Mouse (Mus musculus) left cerebral cortex, adult 9 months (tissue): ENCODE measurements around the gene Olr1.
"Not testable (repeated sequence)": the region's sequence is repeated elsewhere in the genome, so short reads cannot be mapped to it uniquely, and the experiment has no call there.

Source experiments
- DNase-seq, 2 experiments: peaks; one replicate each; pipeline ENCODE4 v3.0.0; 2022; ENCODE audit warnings: low spot score in 2 of 2

Gene Olr1

DNA sequence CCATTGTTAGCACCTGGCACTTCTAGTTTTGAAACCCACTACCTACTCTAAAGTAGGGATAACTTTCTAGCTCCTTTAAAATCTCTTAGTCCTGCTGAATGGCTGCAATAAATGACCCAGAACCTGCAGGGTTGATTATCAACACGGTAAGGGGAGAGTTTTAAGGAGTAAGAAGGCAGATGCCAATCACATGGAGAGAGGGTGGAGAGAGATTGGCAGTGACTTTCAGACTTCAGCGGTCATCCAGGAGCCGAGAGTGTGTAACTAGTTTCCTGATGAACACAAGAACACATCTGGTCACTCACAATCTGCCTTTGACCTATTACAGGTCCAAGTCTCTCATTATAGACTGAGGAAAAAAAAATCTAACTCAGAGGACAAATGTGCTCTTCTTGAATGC lies 5.4 kb upstream of the Olr1 start, which contains the start of gene Tmem52b:
TSS of gene Tmem52b (plus strand) at position 189 of the 400 bp plus-strand sequence.
- no peak for DNase-seq

DNA sequence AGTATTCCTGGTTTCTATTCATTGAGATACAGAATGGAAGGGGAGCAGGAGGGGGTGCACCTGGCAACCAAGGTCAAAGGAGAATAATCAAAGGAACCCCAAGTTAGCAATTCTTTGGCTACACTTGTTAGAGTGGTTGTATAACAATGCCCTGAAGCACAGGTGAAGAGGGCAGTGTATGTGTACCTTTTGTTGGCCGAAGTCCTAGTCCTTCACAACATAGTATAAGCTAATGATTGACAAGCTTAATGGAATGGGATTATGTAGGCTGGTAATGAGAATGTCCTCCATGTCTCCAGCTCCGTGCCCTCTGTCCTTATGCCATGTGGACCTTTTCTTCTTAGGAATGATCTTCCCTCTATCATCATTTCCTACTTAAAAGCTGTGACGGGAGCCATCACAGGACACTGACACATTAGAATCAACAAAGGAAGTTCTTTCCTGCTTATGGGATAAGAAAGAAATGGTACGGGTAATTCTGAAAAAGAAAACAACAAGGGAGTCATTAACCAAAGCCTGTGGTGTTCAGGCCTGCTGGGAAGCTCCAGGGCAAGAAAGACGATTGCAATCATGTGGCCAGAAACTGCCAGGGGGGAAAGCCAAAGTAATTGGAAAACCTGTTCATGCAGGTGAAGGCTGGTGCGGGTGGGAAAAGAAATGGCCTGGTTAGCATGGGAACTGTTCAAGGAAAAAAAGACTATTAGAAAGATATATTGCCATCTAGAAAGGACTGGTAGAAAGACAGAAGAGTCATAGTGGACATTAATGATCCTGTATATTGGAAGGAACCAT lies 3.4 kb upstream of the Olr1 start:
- DNase-seq: no peak

DNA sequence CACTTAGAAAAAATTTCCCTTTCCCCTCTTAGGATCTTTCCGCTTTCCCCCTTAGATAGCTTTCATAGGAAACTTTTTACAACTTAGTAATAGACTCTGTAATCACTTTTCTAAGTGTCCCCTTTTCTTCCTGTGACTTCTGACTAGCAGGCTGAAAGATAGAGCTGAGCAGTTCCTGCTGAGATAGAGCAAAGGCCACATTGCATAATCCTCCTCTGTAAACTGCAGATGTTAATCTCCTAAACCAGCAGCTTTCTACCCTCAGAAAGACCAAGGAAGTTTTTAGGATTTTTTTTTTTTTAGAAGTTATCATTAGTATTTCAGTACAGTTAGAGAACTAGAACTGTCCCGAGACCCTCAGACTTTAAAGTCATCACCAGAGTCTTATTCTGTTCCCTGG lies 3.5 kb downstream of the Olr1 start:
- DNase-seq: no peak

- DNase-seq: not testable (repeated sequence)
Observed at GRCm38 (mm10) chr6:129499516-129499915, 7.4 kb downstream of the Olr1 start.

- DNase-seq: no peak
Observed at GRCm38 (mm10) chr6:129497345-129498218, 9.4 kb downstream of the Olr1 start.

DNA sequence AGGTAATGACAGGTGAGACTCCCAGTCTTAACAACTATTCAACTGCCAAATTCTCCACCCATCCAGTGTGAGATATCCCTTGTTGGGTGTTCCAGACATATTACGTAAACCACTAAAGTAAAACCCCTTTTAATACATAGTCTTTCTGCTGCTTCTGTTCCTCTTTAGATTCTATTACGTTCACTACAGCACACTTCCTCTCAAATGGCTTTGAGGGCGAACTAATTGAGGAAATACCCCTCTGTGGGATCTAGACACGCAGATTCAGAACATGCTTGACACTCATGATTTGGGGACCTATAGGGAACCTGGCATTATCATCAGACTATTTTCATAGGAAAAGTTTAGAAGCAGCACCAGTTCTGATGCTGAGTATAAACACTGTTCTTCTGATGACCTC lies 12.0 kb downstream of the Olr1 start:
- DNase-seq: no peak

DNA sequence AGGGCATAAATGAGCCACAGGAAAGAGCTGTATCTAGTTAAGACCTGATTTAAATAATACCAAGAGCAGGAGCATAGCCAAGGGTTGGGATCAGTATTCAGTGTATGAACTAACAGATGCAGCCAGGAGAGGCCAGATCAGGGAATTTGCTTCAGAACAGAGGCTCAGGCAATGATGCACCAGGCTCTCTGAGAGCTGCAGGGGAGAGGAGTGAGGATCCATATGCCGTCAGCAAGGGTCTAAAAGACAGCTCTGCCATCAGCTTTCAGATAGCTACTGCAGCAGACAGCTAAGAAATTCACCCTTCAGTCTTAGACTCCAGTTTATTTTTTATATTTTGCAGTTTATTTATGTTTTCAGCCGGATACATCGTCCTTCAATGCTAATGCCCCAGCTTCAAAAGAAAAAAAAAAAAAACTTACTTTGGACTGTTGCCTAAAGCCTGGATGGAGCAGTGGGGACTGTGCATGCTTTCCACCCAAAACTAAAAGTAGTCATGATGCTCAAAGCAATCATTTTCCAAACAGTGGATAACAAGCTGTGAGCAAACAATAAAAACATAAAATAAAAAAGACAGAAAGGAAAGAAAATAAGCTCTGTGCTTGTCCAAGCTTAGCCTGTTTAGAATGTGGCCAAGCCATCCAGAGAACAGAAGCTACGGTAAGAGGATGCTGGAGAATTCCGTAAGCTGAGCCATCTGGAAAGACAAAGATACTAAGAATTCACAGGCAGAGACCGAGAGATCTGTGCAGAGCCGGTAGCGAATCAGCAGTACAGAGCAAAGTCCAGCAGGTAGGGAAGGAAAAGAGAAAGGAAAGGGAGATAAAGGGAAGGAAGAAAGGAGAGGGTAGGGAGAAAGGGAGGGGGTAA lies 26.6 kb downstream of the Olr1 start:
- DNase-seq: no peak

DNA sequence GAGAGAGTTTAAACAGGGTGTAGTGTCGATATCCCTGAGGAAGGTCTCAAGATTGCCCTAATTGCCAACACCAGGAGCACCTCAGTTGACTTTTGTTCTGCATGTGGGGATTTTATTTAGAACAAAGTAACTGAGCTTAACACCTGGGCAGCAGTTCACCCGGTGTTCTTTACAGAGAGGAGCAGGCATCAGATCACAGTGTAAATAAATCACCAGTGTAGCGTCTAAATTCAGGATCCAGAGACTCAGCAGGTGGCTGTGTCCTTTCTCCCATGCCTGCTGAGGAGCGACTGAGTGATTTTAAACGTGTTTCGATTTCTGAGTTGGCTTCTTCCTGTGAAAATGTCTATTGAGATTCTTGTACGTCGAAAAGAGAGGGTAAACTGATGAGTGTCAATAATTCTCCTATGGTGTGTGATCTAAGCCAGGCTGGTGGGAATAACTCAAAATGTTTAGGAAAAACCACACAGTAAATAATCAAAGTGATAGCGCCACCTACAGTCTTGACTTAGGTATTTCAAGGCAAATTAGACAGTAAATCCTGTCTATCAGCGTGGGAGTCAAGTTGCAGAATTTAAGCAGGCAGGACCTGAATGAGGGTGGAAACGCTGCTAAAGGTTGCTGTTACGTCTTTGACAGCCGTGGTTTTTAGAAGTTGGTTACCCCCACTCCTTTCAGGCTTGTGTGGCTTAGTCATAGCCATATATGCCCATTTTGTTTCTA lies 30.4 kb downstream of the Olr1 start:
- DNase-seq: peak in 1 of 2 experiments; percentile 11

DNA sequence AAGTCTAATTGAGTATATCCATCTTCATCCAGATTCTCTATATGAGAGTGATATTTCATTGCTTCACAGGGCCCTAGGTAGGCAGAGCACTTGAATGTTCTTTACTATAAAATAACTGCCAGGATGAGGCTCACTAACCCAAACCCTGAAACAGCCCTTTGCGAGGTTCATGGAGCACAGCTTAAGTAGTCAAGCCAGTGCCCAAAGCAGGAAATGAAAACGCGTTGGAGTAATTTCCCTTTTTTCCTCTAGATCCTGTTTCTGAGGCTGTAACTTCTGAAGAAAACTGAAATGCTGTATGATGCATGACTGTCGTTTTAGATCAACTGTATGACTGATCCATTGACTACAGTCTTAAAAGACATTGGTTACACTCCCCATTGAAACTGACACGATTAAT lies 34.3 kb downstream of the Olr1 start:
- DNase-seq: no peak

DNA sequence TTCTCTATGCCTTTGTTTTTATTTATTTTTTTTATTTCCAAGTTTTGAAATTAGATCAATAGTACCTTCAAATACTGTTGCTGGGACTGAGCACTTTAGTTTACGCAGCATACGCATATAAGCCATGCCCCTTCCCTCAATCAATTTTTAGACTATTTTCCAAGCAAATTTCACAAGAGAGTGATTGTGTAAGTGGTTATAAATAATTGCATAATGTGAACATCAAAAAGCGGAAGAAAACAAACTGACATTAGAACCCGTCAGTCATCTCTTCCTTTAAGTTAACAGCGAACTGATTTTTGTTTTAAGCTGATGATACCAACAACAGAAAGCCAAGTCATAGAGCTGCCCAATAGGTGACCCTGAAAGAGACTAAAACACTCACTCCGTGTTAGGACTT lies 35.6 kb downstream of the Olr1 start:
- DNase-seq: no peak

DNA sequence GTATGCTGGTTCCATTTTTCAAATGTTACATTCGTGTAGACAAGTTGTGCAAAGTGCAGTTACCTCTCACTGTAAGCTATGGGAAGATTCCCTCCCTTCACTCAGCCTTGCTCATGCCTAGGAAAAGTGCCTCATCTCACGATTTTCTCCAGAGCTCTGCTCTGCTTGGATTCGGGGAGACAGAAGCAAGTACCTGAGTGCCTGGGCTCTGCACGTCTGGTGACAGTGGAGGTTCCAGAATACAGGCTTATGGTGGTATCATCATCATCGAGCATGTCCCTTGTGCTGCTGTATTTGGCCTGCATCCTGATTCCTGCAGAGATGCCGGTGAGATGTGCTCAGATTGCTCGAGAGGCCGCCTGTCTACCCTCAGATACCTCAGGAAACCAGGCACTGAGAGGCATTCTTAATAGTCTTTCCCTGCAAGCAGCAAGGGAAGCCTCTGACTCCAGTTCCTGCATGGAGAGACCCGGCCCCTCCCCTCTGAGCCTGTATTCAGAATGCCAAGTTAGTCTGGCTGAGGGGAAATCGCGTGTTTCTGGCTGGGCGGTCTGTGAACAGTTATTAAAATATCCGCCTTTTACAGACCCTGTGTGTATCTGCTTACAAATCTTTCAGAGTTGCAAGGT lies 55.4 kb downstream of the Olr1 start, which contains the start of gene Clec1a:
TSS of gene Clec1a (minus strand) at position 590 of the 629 bp plus-strand sequence.
- DNase-seq: no peak

DNA sequence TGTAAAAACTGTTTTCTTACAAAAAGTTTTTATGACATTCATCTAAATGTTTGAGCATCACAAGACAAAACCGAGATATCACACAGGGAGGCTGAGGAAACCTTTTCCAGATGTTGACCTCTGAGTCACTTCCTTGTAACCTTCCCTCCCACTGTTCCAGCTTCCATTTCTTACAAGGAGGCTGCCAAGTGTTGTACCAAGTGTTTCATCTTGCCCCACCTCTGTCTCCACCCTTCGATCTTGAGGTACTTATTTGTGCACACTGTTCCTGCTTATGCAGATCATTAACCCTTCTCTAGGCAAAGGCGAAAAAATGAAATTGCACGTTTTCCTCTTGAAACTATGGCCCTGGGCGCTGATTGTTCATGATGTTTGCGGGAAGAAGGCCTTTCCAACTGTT lies 57.2 kb downstream of the Olr1 start:
- no peak for DNase-seq

DNA sequence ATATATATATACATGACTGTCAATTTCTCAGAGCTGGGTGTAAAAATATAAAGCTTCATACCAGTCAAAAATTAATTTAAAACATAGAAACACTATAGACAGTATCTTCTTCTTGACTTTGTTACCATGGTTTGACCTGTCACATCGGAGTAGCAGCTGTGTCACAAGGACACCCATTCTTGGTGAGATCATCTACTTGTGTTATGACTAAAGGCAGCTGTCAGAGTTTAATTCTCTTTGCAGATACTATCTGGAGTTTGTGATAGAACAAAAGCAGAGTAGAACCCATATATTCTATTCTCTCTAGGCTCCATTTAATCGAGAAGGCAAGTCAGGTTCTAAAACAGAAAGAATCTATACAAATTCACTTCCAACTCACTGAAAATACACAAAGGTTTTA lies 68.9 kb downstream of the Olr1 start:
- no peak for DNase-seq

GRCm38 (mm10) chr6:129436025-129436424 lies 70.9 kb downstream of the Olr1 start:
- DNase-seq: no peak
